Mouse (Mus musculus): Measurements from ENCODE around the gene Smim26.

Gene Smim26

GRCm38 (mm10) chr2:144637204-144637603, 43.4 kb downstream of the Smim26 start:
- DNase-seq (ENCODE audit: low spot score): no peak

- no peak for DNase-seq (ENCODE audit: low spot score)
Observed at GRCm38 (mm10) chr2:144637671-144638395, 44.0 kb downstream of the Smim26 start.

GRCm38 (mm10) chr2:144638719-144639118, 44.9 kb downstream of the Smim26 start:
- no peak for DNase-seq (ENCODE audit: low spot score)

- DNase-seq (ENCODE audit: low spot score): no peak
Observed at GRCm38 (mm10) chr2:144640101-144640500, 46.2 kb downstream of the Smim26 start.

- no peak for DNase-seq (ENCODE audit: low spot score)
Observed at GRCm38 (mm10) chr2:144641991-144642390, 48.1 kb downstream of the Smim26 start.
